Mouse (Mus musculus) bone marrow, adult 2 months (tissue): ENCODE measurements around the gene Pex10. TPM values are rescaled to one million over a fixed set of nuclear protein-coding genes. Genes with fewer than 3 reads are reported as not detected.

Experiments used
- H3K27ac ChIP-seq: fragments of 200-500 bp; 2 replicates; pipeline ENCODE4 v1.5.1; 2012; ENCODE audit warnings: low read depth, mild to moderate bottlenecking, control low read depth, inconsistent platforms, low read length; ENCODE audit not compliant: control insufficient read depth, poor library complexity, insufficient read depth
- H3K4me1 ChIP-seq: fragments of 200-500 bp; 2 replicates; pipeline ENCODE4 v1.6.1; 2011; ENCODE audit warnings: low read length; ENCODE audit not compliant: control insufficient read depth, insufficient read depth
- H3K4me3 ChIP-seq: fragments of 200-500 bp; replicated peaks from 2 replicates; pipeline ENCODE3; 2011; ENCODE audit warnings: mild to moderate bottlenecking, low read depth, low read length, control low read depth; ENCODE audit not compliant: control insufficient read depth
- CTCF ChIP-seq: fragments of 200-500 bp; IDR thresholded peaks from 2 replicates; pipeline ENCODE4 v1.5.1; 2011; ENCODE audit warnings: low read length, control low read depth; ENCODE audit not compliant: control insufficient read depth, insufficient read depth
- POLR2A ChIP-seq: fragments of 200-500 bp; IDR thresholded peaks from 2 replicates; pipeline ENCODE4 v1.6.1; 2011; ENCODE audit warnings: low read depth, mild to moderate bottlenecking, control low read depth, low read length, borderline replicate concordance; ENCODE audit not compliant: control insufficient read depth
- WGBS: fragments of 180-500 bp; shearing (Covaris S2); methylation state at CpG from one replicate; pipeline ENCODE4 v1.1.7; 2018; 5-methylcytosine and 5-hydroxymethylcytosine counted together
- polyA plus RNA-seq: library from polyadenylated mRNA; stranded (reverse); fragments of >200 nt; gene quantifications from 2 replicates; pipeline ENCODE4 v1.2.4, GENCODE M21; 2011; ENCODE audit warnings: low replicate concordance; ENCODE audit not compliant: missing spikeins, insufficient read depth, insufficient read length

Pex10 gene
- polyA plus RNA-seq, 1 experiment: 12.1 TPM

DNA sequence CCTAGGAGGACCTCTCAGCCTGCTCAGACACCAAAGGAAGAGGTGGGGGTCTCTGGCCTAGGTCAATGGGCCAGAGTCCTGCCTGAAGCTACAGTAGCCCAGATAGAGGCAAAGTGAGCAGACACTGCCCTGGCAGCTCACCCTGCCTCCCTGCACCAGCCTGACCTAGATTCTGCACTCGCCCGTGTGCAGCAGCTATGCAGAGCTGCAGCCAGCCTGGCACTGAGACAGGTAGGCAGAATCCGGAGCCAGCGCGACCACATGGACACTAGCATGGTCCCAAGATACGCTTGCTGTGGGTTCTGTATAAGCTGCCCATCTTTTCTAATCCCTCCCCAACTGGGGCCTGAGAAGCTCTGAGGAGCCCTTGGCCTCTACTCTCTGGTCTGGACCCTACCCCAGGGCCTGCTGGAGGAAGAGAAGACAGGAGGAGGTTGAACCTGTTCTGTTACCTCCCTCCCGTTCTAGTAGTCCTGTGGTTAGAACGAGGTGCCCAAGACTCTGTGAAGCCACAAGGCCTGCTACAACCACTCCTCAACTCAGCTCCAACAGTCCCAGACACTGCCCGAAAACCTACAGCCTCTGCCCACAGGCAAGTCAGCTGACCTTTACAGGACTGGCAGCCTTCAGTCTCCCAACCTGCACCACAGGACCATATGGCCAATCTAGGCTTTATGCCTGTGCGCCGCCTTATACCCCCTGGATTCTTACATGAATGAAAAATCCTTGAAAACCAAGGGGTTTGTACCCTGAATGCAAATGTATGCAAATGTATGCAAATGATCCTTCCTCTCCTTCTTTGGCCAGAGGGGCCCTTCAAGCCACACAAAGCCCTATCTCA is 42.4 kb upstream of the Pex10 start:
- 78% methylated on average over 11 of the region's 11 CpGs for WGBS
- TF ChIP-seq POLR2A (no peak), CTCF (no peak)
- Histone ChIP-seq H3K4me3 (no peak overlapping the region), H3K27ac (no peak overlapping the region), H3K4me1 (no peaks in the 10 kb centered on the region)

DNA sequence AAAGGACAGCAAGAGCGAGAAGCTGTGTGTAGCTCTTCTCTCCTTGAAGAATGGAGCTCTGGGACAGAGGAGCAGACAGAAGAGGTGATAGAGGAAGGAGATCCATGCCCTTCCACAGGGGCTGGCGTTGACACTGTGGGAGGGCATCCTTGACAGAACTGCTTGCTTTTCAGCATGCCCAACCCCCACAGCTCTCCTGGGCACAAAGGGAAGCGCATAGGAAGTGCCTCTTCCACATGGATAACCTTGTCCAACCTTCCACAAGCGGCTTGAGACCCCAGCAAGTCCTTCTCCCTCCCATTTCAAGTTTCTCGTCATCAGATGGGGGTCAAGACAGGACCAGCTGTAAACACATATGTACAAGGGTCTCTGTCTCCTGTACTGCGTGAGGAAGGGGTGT is 33.7 kb upstream of the Pex10 start:
- Histone ChIP-seq H3K4me1 (no peaks in the 10 kb centered on the region), H3K27ac (no peak overlapping the region), H3K4me3 (no peak overlapping the region)
- 32% methylated on average over 6 of the region's 6 CpGs for WGBS
- TF ChIP-seq POLR2A: no peak
- TF ChIP-seq CTCF: no peak

DNA sequence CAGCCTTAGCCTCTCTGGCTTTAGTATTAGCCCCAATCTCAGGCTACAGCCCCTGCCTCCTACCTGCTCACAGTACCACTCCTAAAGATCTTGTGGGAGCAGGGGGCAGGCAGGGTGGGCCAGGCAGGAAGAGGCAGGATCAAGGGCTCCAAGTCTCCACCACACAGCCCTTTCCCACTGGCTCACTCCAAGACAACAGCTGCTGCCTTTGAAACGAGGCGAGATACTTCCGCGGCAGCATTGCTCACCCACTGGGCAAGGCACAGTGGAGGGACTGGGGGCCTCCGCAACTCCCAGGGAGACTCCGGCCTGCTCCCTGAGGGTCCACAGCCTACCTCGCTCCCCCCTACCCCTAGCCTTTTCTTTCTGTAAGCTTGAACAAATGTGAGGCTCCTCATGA is 32.6 kb upstream of the Pex10 start:
- no peak for TF ChIP-seq POLR2A
- TF ChIP-seq CTCF: no peak
- WGBS: 45% methylated on average over 7 of the region's 7 CpGs
- H3K4me1 ChIP-seq: no peaks in the 10 kb centered on the region
- H3K27ac ChIP-seq: no peak overlapping the region
- H3K4me3 ChIP-seq: no peak overlapping the region

DNA sequence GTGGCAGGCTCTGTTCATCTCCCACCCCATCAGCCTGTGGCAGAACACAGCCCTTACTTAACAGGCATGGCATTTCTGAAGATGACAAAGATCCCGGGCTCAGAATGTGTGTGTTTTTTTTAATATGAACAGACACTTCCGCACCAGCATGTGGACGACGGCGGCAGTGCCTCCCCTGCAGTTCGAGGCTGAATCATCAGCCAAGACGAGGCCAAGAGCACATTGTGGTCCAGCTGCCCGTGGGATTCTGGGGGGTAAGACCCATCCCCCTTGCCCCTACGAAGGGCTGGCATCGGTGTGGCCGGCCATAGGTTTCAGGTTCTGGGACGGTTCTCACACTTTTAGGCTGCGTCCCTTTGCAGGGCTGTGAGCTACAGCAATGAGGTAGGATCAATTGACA is 32.0 kb upstream of the Pex10 start:
- no peak overlapping the region for H3K4me3 ChIP-seq
- 61% methylated on average over 13 of the region's 13 CpGs for WGBS
- TF ChIP-seq CTCF (no peak), POLR2A (no peak)
- no peak overlapping the region for H3K27ac ChIP-seq
- no peaks in the 10 kb centered on the region for H3K4me1 ChIP-seq

DNA sequence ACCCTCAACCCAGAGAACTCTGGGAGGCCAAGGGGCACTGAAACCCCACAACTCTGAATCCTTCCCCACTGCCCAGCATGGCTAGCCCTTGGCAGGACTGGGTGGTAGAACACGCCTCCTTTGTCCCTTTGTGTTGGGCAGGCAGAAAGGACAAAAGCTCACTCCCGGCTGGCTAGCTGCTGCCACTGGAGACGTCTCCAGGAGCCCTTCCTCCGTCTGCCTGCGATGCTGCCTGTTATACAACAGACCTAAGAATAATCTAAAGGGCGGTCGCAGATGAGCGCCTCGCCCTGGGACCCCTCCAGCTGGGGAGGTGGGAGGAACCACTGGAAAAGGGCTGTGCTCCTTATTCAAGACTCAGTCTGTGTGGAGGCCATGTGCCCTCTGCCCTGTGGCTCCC is 26.6 kb upstream of the Pex10 start:
- Histone ChIP-seq H3K4me3 (no peak overlapping the region), H3K27ac (no peak overlapping the region), H3K4me1 (no peaks in the 10 kb centered on the region)
- WGBS: 59% methylated on average over 9 of the region's 9 CpGs
- TF ChIP-seq POLR2A (no peak), CTCF (no peak)

DNA sequence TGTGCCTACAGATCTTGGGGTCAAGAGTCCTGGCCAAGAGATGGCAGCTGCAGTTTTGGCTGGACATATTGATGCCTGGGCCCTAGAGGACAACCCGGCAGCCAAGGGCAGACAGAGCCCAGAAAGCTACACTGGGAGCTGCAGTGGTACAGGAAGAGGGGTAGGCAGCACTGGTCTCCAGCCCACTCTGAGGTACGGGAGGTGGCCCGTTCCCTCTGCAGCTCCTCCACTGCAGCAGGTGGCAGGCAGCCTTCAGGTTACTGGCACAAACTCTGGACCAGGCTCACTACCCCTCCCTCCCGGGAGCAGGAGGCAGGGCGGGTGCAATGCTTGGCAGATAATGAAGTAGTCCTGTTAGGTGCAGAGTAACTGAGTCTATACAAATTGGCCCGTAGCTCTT is 26.1 kb upstream of the Pex10 start:
- TF ChIP-seq CTCF (no peak), POLR2A (no peak)
- WGBS: 62% methylated on average over 6 of the region's 6 CpGs
- H3K4me3 ChIP-seq: no peak overlapping the region
- no peaks in the 10 kb centered on the region for H3K4me1 ChIP-seq
- H3K27ac ChIP-seq: no peak overlapping the region

DNA sequence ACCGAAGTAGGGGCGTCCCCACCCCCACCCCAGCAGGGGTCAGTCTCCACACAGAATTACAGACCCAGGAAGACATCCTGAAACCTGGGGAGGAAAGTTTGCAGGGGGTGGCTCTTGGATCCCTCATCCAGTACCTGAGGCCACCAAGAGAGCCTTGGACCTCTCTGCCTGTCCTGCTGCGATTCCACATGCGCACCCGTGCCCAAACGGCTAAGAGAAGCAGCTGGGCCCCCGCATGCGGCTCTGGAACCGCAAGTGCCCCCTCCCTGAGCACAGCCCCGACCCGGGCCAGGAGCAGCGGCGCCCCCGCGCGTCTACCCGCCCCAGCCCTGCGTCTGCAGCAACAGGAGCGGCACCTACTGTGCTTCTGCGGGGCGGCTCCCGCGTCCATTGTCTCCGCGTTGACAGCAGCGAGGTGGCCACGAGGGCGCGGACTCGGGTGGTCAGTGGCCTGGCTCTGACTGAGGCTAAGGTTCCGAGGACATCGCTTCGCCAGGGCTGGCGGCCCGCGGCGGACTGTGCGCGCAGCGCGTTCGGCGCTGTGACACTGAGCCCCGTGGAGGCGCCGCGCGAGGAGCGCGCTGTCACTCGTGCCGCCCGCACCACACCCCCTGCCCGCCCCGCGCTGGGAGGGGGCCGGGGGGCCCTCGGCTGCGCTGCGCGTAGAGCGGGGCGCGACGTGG is 24.1 kb upstream of the Pex10 start:
- WGBS: 5% methylated on average over 65 of the region's 65 CpGs
- TF ChIP-seq POLR2A (no peak), CTCF (no peak)
- Histone ChIP-seq H3K4me1 (no peaks in the 10 kb centered on the region), H3K27ac (no peak overlapping the region), H3K4me3 (no peak overlapping the region)

DNA sequence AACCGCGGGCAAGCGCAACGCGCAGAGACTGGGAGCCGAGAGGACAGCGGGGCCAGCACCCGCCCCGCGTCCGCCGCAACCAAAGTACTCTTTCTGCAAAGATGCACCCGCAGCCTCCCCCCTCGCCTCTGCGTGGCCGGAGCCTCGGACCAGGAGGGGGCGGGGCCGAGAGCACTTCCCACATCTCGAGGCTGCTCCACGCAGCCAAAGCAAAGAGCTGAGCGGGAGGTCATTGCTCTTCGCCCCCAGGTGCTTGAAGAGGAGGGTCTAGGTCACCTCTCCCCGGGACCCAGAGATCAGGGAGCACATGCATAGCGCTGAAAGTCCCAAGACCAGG is 23.6 kb upstream of the Pex10 start:
- no peaks in the 10 kb centered on the region for H3K4me1 ChIP-seq
- TF ChIP-seq CTCF: no peak
- no peak for TF ChIP-seq POLR2A
- WGBS: 3% methylated on average over 25 of the region's 25 CpGs
- no peak overlapping the region for H3K27ac ChIP-seq
- H3K4me3 ChIP-seq: no peak overlapping the region

DNA sequence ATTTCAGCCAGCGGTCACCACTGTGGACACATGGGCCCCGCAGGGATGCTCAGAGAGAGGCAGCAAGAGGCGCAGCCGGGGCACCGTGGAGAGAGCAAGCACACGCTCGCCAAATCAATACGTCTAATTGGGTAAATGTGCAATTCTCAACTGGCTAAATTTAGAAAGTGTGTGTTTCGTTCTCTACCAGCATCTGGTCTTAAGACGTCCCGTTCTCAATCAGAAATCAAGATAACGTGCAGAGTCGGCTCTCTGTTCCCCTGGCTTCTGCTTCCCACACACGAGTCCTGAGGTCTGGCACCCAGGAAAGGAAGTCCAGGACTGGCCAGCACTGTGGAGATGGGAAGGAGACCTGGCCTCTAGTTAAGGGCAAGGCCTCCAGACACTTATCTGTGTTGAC is 20.2 kb upstream of the Pex10 start:
- H3K4me3 ChIP-seq: no peak overlapping the region
- 80% methylated on average over 14 of the region's 14 CpGs for WGBS
- peaks cover 1% of the 10 kb centered on the region; the same call in 1 of the 2 replicates for H3K4me1 ChIP-seq
- no peak overlapping the region for H3K27ac ChIP-seq
- TF ChIP-seq POLR2A (no peak), CTCF (no peak)
